Mouse (Mus musculus) A20 (cell line): ENCODE measurements around the gene Gdf15.
"Not testable (repeated sequence)": the region's sequence is repeated elsewhere in the genome, so short reads cannot be mapped to it uniquely, and the experiment has no call there.

Source experiments
- DNase-seq: peaks from one replicate; pipeline ENCODE4 v3.0.0-alpha.2; 2011; ENCODE audit warnings: low read depth, low spot score

The Gdf15 gene

GRCm38 (mm10) chr8:70587955-70588354, 44.3 kb downstream of the Gdf15 start:
- not testable (repeated sequence) for DNase-seq

GRCm38 (mm10) chr8:70585258-70585652, 47.0 kb downstream of the Gdf15 start:
- peak; percentile 61 for DNase-seq

GRCm38 (mm10) chr8:70584606-70585257, 47.5 kb downstream of the Gdf15 start:
- no peak for DNase-seq

- DNase-seq = no peak
Observed at GRCm38 (mm10) chr8:70583476-70584387, 48.5 kb downstream of the Gdf15 start.
